Mouse (Mus musculus) E14TG2a.4 (cell line): ENCODE data around the gene Lrba.

Experiments
- CTCF ChIP-seq: conservative IDR thresholded peaks from 2 replicates; pipeline ENCODE4 v1.5.1; 2014; ENCODE audit warnings: low read length
- NANOG ChIP-seq: IDR thresholded peaks from 2 replicates; pipeline ENCODE4 v1.6.1; 2014; ENCODE audit warnings: borderline replicate concordance, low read length, mixed read lengths
- POU5F1 ChIP-seq: IDR thresholded peaks from 2 replicates; pipeline ENCODE4 v1.6.1; 2014; ENCODE audit warnings: low read length, borderline replicate concordance

GRCm38 (mm10) chr3:86214248-86214647 lies 10.2 kb upstream of the Lrba start:
- TF ChIP-seq CTCF = no peak
- no peak for TF ChIP-seq POU5F1
- no peak for TF ChIP-seq NANOG
